Mouse (Mus musculus): ENCODE results near the gene Ube2d1. TPM values are rescaled to one million over a fixed set of nuclear protein-coding genes. Genes with fewer than 3 reads are reported as not detected.

The Ube2d1 gene
- polyA plus RNA-seq (2012; rRNA removed), result 41.2 and 41.3 TPM in 2 replicates

DNA sequence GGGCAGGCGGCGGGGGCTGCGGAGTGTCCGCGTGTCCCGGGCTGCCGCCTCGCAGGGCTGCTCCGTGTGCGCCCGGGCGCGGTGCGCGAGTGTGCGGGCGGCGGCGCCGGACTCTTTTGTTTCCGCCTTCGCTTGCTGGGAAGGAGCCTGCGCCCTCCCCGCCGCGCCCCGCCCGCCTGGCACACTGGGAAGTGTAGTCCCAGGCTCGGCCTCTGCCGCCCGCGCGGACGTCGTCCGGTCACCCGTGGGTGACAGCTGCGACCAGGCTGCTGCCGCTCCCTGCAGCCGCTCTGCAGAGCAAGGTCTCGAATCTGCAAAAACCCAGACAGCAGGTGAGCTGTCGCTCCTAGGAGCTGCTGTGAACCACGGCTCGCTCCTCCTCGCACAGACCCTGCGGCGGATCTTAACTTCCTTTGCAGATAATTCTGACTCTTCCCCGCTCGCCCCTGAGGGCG is at the start of gene Ube2d1:
Gene Ube2d1, minus strand, starts transcription at position 137 of the 455 bp plus-strand sequence.

DNA sequence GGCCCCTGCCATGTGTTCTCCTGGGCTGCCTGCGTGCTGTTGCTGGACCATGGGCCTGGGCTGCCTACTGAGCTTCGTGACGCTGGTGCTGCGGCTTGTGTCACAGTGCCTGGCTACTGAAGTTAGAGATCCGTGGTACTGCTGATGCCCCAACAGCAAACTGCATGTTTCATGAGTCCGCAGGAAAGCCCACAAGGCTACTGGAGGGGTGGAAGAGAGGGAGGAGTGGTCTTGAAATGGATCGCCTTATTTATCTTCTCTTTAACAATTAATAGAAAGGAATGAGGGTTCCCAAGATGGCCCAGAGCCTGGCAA is 46.9 kb downstream of the Ube2d1 start, which contains the start of gene Tfam:
Gene Tfam, minus strand, starts transcription at position 41 of the 315 bp plus-strand sequence.

Other genes starting within 250 kb of the Ube2d1 start
- 28.7 and 37.5 TPM in 2 replicates for gene Bicc1, start 125.6 kb downstream of the Ube2d1 start, polyA plus RNA-seq (2012; rRNA removed)
- 5.5 and 7.2 TPM in 2 replicates for gene Tfam, start 47.0 kb downstream of the Ube2d1 start, polyA plus RNA-seq (2012; rRNA removed)
- gene Cisd1, start 59.7 kb upstream of the Ube2d1 start, polyA plus RNA-seq (2012; rRNA removed), result 39.4 and 56.7 TPM in 2 replicates
- gene Ipmk, start 62.5 kb upstream of the Ube2d1 start, polyA plus RNA-seq (2012; rRNA removed), result 9.3 and 9.7 TPM in 2 replicates

Data from ovary, adult 2 months (tissue).